In genomic region chr2:128364161-128364560, GRCm38 (mm10) we compare ENCODE assay signal across 8 mouse cellular contexts.
A peak's percentile ranks its signal among the peaks of the same experiment; 100 is the strongest.
DNase-seq lines count a peak whose midpoint lies in the region; ATAC-seq and TF ChIP-seq lines count a peak whose summit lies in the region.

No protein-coding gene starts in this region.

- no peak for TF ChIP-seq EP300 in stomach, postnatal 0 days (optimal IDR thresholded peaks at IDR 0.05)

- no peaks in the 10 kb centered on the region for H3K27me3 ChIP-seq in kidney, embryonic 14.5 days (ENCODE audit: control insufficient read depth, insufficient read depth, low read length)
- no peaks in the 10 kb centered on the region for H3K27me3 ChIP-seq in lung, embryonic 16.5 days (ENCODE audit: control insufficient read depth, insufficient read depth, low read depth, low read length)
- H3K27me3 ChIP-seq in stomach, postnatal 0 days (ENCODE audit: control insufficient read depth, insufficient read depth, low read length), result no peaks in the 10 kb centered on the region

- peaks cover 10% of the 10 kb centered on the region for H3K4me1 ChIP-seq in kidney, embryonic 14.5 days (ENCODE audit: control insufficient read depth, insufficient read depth, low read length)
- H3K4me1 ChIP-seq in lung, embryonic 16.5 days (replicated peaks; ENCODE audit: control insufficient read depth, insufficient read depth, low read length), result peaks cover 7% of the 10 kb centered on the region
- H3K4me1 ChIP-seq in stomach, postnatal 0 days (replicated peaks; ENCODE audit: control insufficient read depth, insufficient read depth), result 0 out of 2 replicates have a peak, but pooled peaks cover 2% of the 10 kb centered on the region

- TF ChIP-seq CTCF in stomach, postnatal 0 days (IDR thresholded peaks at IDR 0.05; ENCODE audit: low read depth), result no peak

- no peak for ATAC-seq in CD4-positive, CD25-positive, alpha-beta regulatory T cell, adult 4 months
- peak; percentile 86 for ATAC-seq in kidney, embryonic 14.5 days (ENCODE audit: low FRiP score, low TSS enrichment)
- ATAC-seq in lung, embryonic 16.5 days (ENCODE audit: low read depth), result peak; percentile 77; the same call in 1 of the 2 replicates
- peak; percentile 96 for ATAC-seq in stomach, postnatal 0 days (ENCODE audit: low FRiP score, low TSS enrichment)

- H3K4me3 ChIP-seq in kidney, embryonic 14.5 days (ENCODE audit: low read length), result peak overlapping the region; percentile 10; the same call in 1 of the 2 replicates
- H3K4me3 ChIP-seq in lung, embryonic 16.5 days (ENCODE audit: low read length), result peak overlapping the region; percentile 29
- H3K4me3 ChIP-seq in stomach, postnatal 0 days (ENCODE audit: low read depth, low read length), result no peak overlapping the region

- H3K9ac ChIP-seq in kidney, embryonic 14.5 days (ENCODE audit: low read depth, low read length), result no peak overlapping the region
- 0 out of 2 replicates have a peak overlapping the region, but pooled peaks have one; percentile 6 for H3K9ac ChIP-seq in lung, embryonic 16.5 days (ENCODE audit: low read length)
- H3K9ac ChIP-seq in stomach, postnatal 0 days (ENCODE audit: low read length), result no peak overlapping the region

- 2% methylated on average over 14 of the region's 14 CpGs for WGBS in kidney, embryonic 14.5 days
- WGBS in lung, embryonic 16.5 days, result 8% methylated on average over 14 of the region's 14 CpGs
- WGBS in stomach, postnatal 0 days, result 11% methylated on average over 14 of the region's 14 CpGs

- no peaks in the 10 kb centered on the region for H3K36me3 ChIP-seq in kidney, embryonic 14.5 days (ENCODE audit: control insufficient read depth, insufficient read depth, low read length)
- H3K36me3 ChIP-seq in lung, embryonic 16.5 days (ENCODE audit: control insufficient read depth, insufficient read depth, low read length), result no peaks in the 10 kb centered on the region
- H3K36me3 ChIP-seq in stomach, postnatal 0 days (ENCODE audit: control insufficient read depth, insufficient read depth, low read length), result no peaks in the 10 kb centered on the region

- no peaks in the 10 kb centered on the region for H3K9me3 ChIP-seq in kidney, embryonic 14.5 days (ENCODE audit: control insufficient read depth, low read length)
- H3K9me3 ChIP-seq in lung, embryonic 16.5 days (ENCODE audit: control insufficient read depth, low read length), result no peaks in the 10 kb centered on the region
- no peaks in the 10 kb centered on the region for H3K9me3 ChIP-seq in stomach, postnatal 0 days (ENCODE audit: control insufficient read depth, low read length)

- DNase-seq in CD4-positive, CD25-positive, alpha-beta regulatory T cell, adult 2 months (ENCODE audit: low read depth, low spot score), result peak; percentile 59
- peak; percentile 98 for DNase-seq in heart, adult 11 months
- DNase-seq in stomach, postnatal 0 days (ENCODE audit: low spot score), result peak; percentile 91
- no peak for DNase-seq in layer of hippocampus, adult 9-10 months (ENCODE audit: low spot score)
- no peak for DNase-seq in frontal cortex, postnatal 10 days (ENCODE audit: low spot score in 2 of 2)

- peak overlapping the region; percentile 38 for H3K4me2 ChIP-seq in kidney, embryonic 14.5 days (replicated peaks; ENCODE audit: low read depth, low read length)
- H3K4me2 ChIP-seq in lung, embryonic 16.5 days (ENCODE audit: low read depth, low read length), result peak overlapping the region; percentile 48
- peak overlapping the region; percentile 45 for H3K4me2 ChIP-seq in stomach, postnatal 0 days (replicated peaks; ENCODE audit: low read depth)

- H3K27ac ChIP-seq in kidney, embryonic 14.5 days (ENCODE audit: low read depth, low read length), result no peak overlapping the region
- no peak overlapping the region for H3K27ac ChIP-seq in lung, embryonic 16.5 days (ENCODE audit: low read length)
- H3K27ac ChIP-seq in stomach, postnatal 0 days (replicated peaks), result no peak overlapping the region

Comparison
In these comparisons a context has a peak if more than half of its experiments do, and no peak if none do; other contexts are left out.
1. DNase-seq: peak in CD4-positive, CD25-positive, alpha-beta regulatory T cell, adult 2 months (single experiment), heart, adult 11 months (single experiment) and stomach, postnatal 0 days (single experiment); none in layer of hippocampus, adult 9-10 months (single experiment) and frontal cortex, postnatal 10 days (0 of 2).
2. Peak in every context shown above with its lines, with median percentiles within 50 percentile points of each other: H3K4me2 ChIP-seq.